Mouse (Mus musculus): ENCODE measurements around the gene Znhit1.

DNA sequence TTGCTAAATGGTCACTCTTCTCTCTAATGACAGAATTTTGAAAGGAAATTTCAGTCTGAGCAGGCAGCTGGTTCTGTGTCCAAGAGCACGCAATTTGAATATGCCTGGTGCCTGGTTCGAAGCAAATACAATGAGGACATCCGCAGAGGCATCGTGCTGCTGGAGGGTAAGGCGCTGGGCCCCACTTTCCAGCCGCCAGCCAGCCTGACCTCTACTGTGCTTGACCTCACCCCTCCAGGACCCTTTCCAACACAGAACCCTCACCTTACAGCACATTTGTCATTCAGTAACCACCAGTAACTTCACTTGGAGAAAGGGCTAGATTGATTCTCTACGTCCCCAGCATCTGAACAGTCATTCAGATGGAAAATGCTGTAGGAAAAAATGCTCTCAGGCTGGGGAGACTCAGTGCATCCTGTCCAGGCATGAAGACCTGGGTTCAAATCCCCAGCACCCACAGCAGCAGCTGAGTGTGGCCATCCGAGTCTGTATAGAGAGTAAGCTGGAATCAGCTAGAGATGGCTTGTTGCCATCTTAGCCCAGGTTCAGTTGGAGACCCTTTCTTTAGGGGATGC, 24.8 kb downstream of the Znhit1 start:
- TF ChIP-seq CTCF (IDR thresholded peaks at IDR 0.05; ENCODE audit: borderline replicate concordance, control insufficient read depth, extremely low read depth, insufficient read depth, low read length, poor library complexity) (no peak), POLR2A (IDR thresholded peaks at IDR 0.05; ENCODE audit: control insufficient read depth, extremely low read depth, insufficient read depth, low read length, poor library complexity) (no peak)
